Mouse (Mus musculus) forelimb bud, embryonic 11.5 days (tissue): ENCODE data around the gene Hes7.

Source experiments
- DNase-seq: peaks from one replicate; pipeline ENCODE4 v3.0.0-alpha.2; 2012; ENCODE audit warnings: low read depth, low spot score

Hes7 gene

GRCm38 (mm10) chr11:69101604-69102402 lies 18.4 kb upstream of the Hes7 start:
- DNase-seq = no peak

- no peak for DNase-seq
Observed at GRCm38 (mm10) chr11:69102403-69102725, 17.8 kb upstream of the Hes7 start.

- DNase-seq = no peak
Observed at GRCm38 (mm10) chr11:69103121-69103520, 17.1 kb upstream of the Hes7 start.

- DNase-seq = no peak
Observed at GRCm38 (mm10) chr11:69103531-69104435, 16.4 kb upstream of the Hes7 start.

GRCm38 (mm10) chr11:69104487-69104886 lies 15.7 kb upstream of the Hes7 start:
- DNase-seq = no peak

GRCm38 (mm10) chr11:69105227-69105626 lies 15.0 kb upstream of the Hes7 start:
- DNase-seq = no peak

GRCm38 (mm10) chr11:69105796-69106195 lies 14.4 kb upstream of the Hes7 start:
- DNase-seq = no peak

- no peak for DNase-seq
Observed at GRCm38 (mm10) chr11:69106299-69106698, 13.9 kb upstream of the Hes7 start.

GRCm38 (mm10) chr11:69106842-69107241 lies 13.4 kb upstream of the Hes7 start:
- no peak for DNase-seq

- no peak for DNase-seq
Observed at GRCm38 (mm10) chr11:69107676-69108075, 12.5 kb upstream of the Hes7 start.

GRCm38 (mm10) chr11:69108223-69108622 lies 12.0 kb upstream of the Hes7 start:
- no peak for DNase-seq

GRCm38 (mm10) chr11:69109032-69109900 lies 10.9 kb upstream of the Hes7 start:
- DNase-seq = no peak

GRCm38 (mm10) chr11:69110319-69111046 lies 9.7 kb upstream of the Hes7 start:
- peak; percentile 95 for DNase-seq

GRCm38 (mm10) chr11:69111051-69111810 lies 9.0 kb upstream of the Hes7 start:
- DNase-seq = no peak

GRCm38 (mm10) chr11:69111865-69112264 lies 8.3 kb upstream of the Hes7 start:
- DNase-seq = no peak

GRCm38 (mm10) chr11:69114018-69114417 lies 6.2 kb upstream of the Hes7 start:
- no peak for DNase-seq

- no peak for DNase-seq
Observed at GRCm38 (mm10) chr11:69114621-69115020, 5.6 kb upstream of the Hes7 start.

- no peak for DNase-seq
Observed at GRCm38 (mm10) chr11:69116843-69117242, 3.4 kb upstream of the Hes7 start.

GRCm38 (mm10) chr11:69117737-69118695 lies 2.2 kb upstream of the Hes7 start:
- DNase-seq = no peak
